Mouse (Mus musculus) splenic B cell, adult 2 months (primary cell): ENCODE results near the gene Tmem164.
A peak's percentile ranks its signal among the peaks of the same experiment; 100 is the strongest.

Experiments
- DNase-seq: peaks from one replicate; pipeline ENCODE4 v3.0.0-alpha.2; 2011; ENCODE audit warnings: low read depth, low spot score
- H3K27me3 ChIP-seq: 2 replicates; pipeline ENCODE4 v1.6.1; 2012; ENCODE audit warnings: mild to moderate bottlenecking, low read length, moderate library complexity, mixed read lengths; ENCODE audit not compliant: control insufficient read depth, poor library complexity, insufficient read depth, severe bottlenecking
- H3K36me3 ChIP-seq: 2 replicates; pipeline ENCODE4 v1.6.1; 2012; ENCODE audit warnings: mild to moderate bottlenecking, low read length, moderate library complexity, mixed read lengths; ENCODE audit not compliant: control insufficient read depth, poor library complexity, insufficient read depth, severe bottlenecking

The Tmem164 gene

GRCm38 (mm10) chrX:142813146-142813545, 131.9 kb downstream of the Tmem164 start:
- Histone ChIP-seq H3K27me3 (no peaks in the 10 kb centered on the region), H3K36me3 (no peaks in the 10 kb centered on the region)
- DNase-seq: peak; percentile 50

- no peaks in the 10 kb centered on the region for H3K36me3 ChIP-seq
- H3K27me3 ChIP-seq: no peaks in the 10 kb centered on the region
- peak; percentile 65 for DNase-seq
Observed at GRCm38 (mm10) chrX:142818057-142818682, 137.0 kb downstream of the Tmem164 start.

GRCm38 (mm10) chrX:142821239-142821638, 140.0 kb downstream of the Tmem164 start:
- DNase-seq: no peak

GRCm38 (mm10) chrX:142821846-142822245, 140.6 kb downstream of the Tmem164 start:
- Histone ChIP-seq H3K36me3 (no peaks in the 10 kb centered on the region), H3K27me3 (no peaks in the 10 kb centered on the region)
- DNase-seq: peak; percentile 46

More at GRCm38 (mm10) chrX:142821239-142821638, 140.0 kb downstream of the Tmem164 start:
- no peaks in the 10 kb centered on the region for H3K27me3 ChIP-seq
- no peaks in the 10 kb centered on the region for H3K36me3 ChIP-seq

GRCm38 (mm10) chrX:142825309-142825708, 144.1 kb downstream of the Tmem164 start:
- Histone ChIP-seq H3K36me3 (no peaks in the 10 kb centered on the region), H3K27me3 (no peaks in the 10 kb centered on the region)
- DNase-seq: no peak

- Histone ChIP-seq H3K36me3 (no peaks in the 10 kb centered on the region), H3K27me3 (no peaks in the 10 kb centered on the region)
- DNase-seq: peak; percentile 13
Observed at GRCm38 (mm10) chrX:142827644-142828043, 146.4 kb downstream of the Tmem164 start.

- Histone ChIP-seq H3K36me3 (no peaks in the 10 kb centered on the region), H3K27me3 (no peaks in the 10 kb centered on the region)
- DNase-seq: peak; percentile 8
Observed at GRCm38 (mm10) chrX:142828184-142828908, 147.1 kb downstream of the Tmem164 start.

GRCm38 (mm10) chrX:142829267-142829666, 148.1 kb downstream of the Tmem164 start:
- DNase-seq: no peak
- Histone ChIP-seq H3K36me3 (no peaks in the 10 kb centered on the region), H3K27me3 (no peaks in the 10 kb centered on the region)

- no peaks in the 10 kb centered on the region for H3K27me3 ChIP-seq
- no peaks in the 10 kb centered on the region for H3K36me3 ChIP-seq
- no peak for DNase-seq
Observed at GRCm38 (mm10) chrX:142829866-142830470, 148.8 kb downstream of the Tmem164 start.

- Histone ChIP-seq H3K36me3 (no peaks in the 10 kb centered on the region), H3K27me3 (no peaks in the 10 kb centered on the region)
- DNase-seq: no peak
Observed at GRCm38 (mm10) chrX:142830572-142830971, 149.4 kb downstream of the Tmem164 start.

- H3K27me3 ChIP-seq: no peaks in the 10 kb centered on the region
- no peak for DNase-seq
- H3K36me3 ChIP-seq: no peaks in the 10 kb centered on the region
Observed at GRCm38 (mm10) chrX:142832221-142832620, 151.0 kb downstream of the Tmem164 start.

GRCm38 (mm10) chrX:142833164-142833796, 152.1 kb downstream of the Tmem164 start:
- no peak for DNase-seq
- H3K36me3 ChIP-seq: no peaks in the 10 kb centered on the region
- H3K27me3 ChIP-seq: no peaks in the 10 kb centered on the region

- DNase-seq: no peak
- H3K27me3 ChIP-seq: no peaks in the 10 kb centered on the region
Observed at GRCm38 (mm10) chrX:142834807-142835206, 153.6 kb downstream of the Tmem164 start.

GRCm38 (mm10) chrX:142836399-142836798, 155.2 kb downstream of the Tmem164 start:
- H3K36me3 ChIP-seq: no peaks in the 10 kb centered on the region
- DNase-seq: no peak
- H3K27me3 ChIP-seq: no peaks in the 10 kb centered on the region

More at GRCm38 (mm10) chrX:142834807-142835206, 153.6 kb downstream of the Tmem164 start:
- no peaks in the 10 kb centered on the region for H3K36me3 ChIP-seq

GRCm38 (mm10) chrX:142837316-142837715, 156.1 kb downstream of the Tmem164 start:
- Histone ChIP-seq H3K27me3 (no peaks in the 10 kb centered on the region), H3K36me3 (no peaks in the 10 kb centered on the region)
- DNase-seq: no peak
